In genomic region chr13:99514917-99515591, GRCm38 (mm10) we compare ENCODE assay signal across 8 mouse cellular contexts. TPM values are rescaled to one million over a fixed set of nuclear protein-coding genes. Genes with fewer than 3 reads are reported as not detected.
DNase-seq lines count a peak whose midpoint lies in the region; ATAC-seq and TF ChIP-seq lines count a peak whose summit lies in the region.

No protein-coding gene starts in this region.

- intact Hi-C loops in gastrocnemius, adult 2 months (cut with DNase I): loop anchor here (5.0 kb wide), 1 partner anchor 138 kb away; no protein-coding TSS in a partner anchor
- intact Hi-C loops in left cerebral cortex, postnatal 25 days (cut with DNase I): loop anchor here (5.0 kb wide), 2 partner anchors 138 to 148 kb away; no protein-coding TSS in a partner anchor

- peak; percentile 53 to 65 for DNase-seq in adrenal gland, adult 18-20 months (ENCODE audit: low spot score in 2 of 2)
- DNase-seq in cerebellum, postnatal 4 days (ENCODE audit: low spot score in 2 of 2): peak; percentile 54 to 80
- DNase-seq in gastrocnemius, adult 2 months: peak; percentile 85
- peak; percentile 85 for DNase-seq in hindbrain, embryonic 14.5 days (ENCODE audit: low spot score)
- DNase-seq in left cerebral cortex, postnatal 25 days (ENCODE audit: low spot score in 2 of 2): peak; percentile 68 to 81
- DNase-seq in right cerebral cortex, postnatal 36 days (ENCODE audit: low spot score in 2 of 2): peak; percentile 62 to 70
- no peak for DNase-seq in thymus, adult 18-20 months

- ATAC-seq in hindbrain, embryonic 14.5 days (ENCODE audit: low FRiP score): peak; percentile 80
- ATAC-seq in megakaryocyte progenitor cell, adult 5-6 weeks (replicated peaks; ENCODE audit: poor library complexity): peak; percentile 74

- under 1% methylated on average over 47 of the region's 48 CpGs for WGBS in hindbrain, embryonic 14.5 days

- peak overlapping the region; percentile 97 for H3K4me2 ChIP-seq in hindbrain, embryonic 14.5 days (replicated peaks)

- H3K27me3 ChIP-seq in hindbrain, embryonic 14.5 days (ENCODE audit: control insufficient read depth, insufficient read depth, low read length): no peaks in the 10 kb centered on the region

- H3K9ac ChIP-seq in hindbrain, embryonic 14.5 days: peak overlapping the region; percentile 100

- no peaks in the 10 kb centered on the region for H3K9me3 ChIP-seq in hindbrain, embryonic 14.5 days (ENCODE audit: control insufficient read depth, low read length)

- H3K27ac ChIP-seq in gastrocnemius, adult 2 months: peak overlapping the region; percentile 84
- peak overlapping the region; percentile 99 for H3K27ac ChIP-seq in hindbrain, embryonic 14.5 days

- H3K4me3 ChIP-seq in gastrocnemius, adult 2 months: peak overlapping the region; percentile 91
- peak overlapping the region; percentile 93 for H3K4me3 ChIP-seq in hindbrain, embryonic 14.5 days (replicated peaks; ENCODE audit: low read length)

- peaks cover 39% of the 10 kb centered on the region for H3K4me1 ChIP-seq in hindbrain, embryonic 14.5 days (replicated peaks; ENCODE audit: control insufficient read depth, insufficient read depth, low read length)

- peak; percentile 20; the same call in 1 of the 2 replicates for TF ChIP-seq CTCF in gastrocnemius, adult 2 months (IDR thresholded peaks at IDR 0.05)

- peaks cover 14% of the 10 kb centered on the region for H3K36me3 ChIP-seq in hindbrain, embryonic 14.5 days (replicated peaks; ENCODE audit: control insufficient read depth, insufficient read depth)

RNA-seq across cellular contexts. Expression of gene Map1b, which starts 1.3 kb away (rescaled TPM):
- total RNA-seq in adrenal gland, adult 18-20 months (2021): 100 to 1,000 TPM in 1 of 2 experiments, 10 to 100 TPM in 1; 78.5 to 120 TPM
- total RNA-seq in gastrocnemius, adult 2 months (2021): 10 to 100 TPM in 1 of 2 experiments, 1 to 10 TPM in 1; 7.7 to 13.8 TPM
- 2,185 and 2,283 TPM in 2 replicates for polyA plus RNA-seq in hindbrain, embryonic 14.5 days (2014; fragmentation: Nextera tagmentation; extraction: Ambion mirVana)
- 100 to 1,000 TPM; 586 to 625 TPM for total RNA-seq in left cerebral cortex, postnatal 25 days (2021)
- 0.02 and 0.94 TPM in 2 replicates for total RNA-seq in megakaryocyte progenitor cell, adult 5-6 weeks (2015)
- 0.04 and 0.10 TPM in 2 replicates for total RNA-seq in megakaryocyte progenitor cell, adult 5-6 weeks (2017)

Comparison
In these comparisons a context has a peak if more than half of its experiments do, and no peak if none do; other contexts are left out.
1. DNase-seq: peak in adrenal gland, adult 18-20 months (2 of 2), cerebellum, postnatal 4 days (2 of 2), gastrocnemius, adult 2 months (single experiment), hindbrain, embryonic 14.5 days (single experiment), left cerebral cortex, postnatal 25 days (2 of 2) and right cerebral cortex, postnatal 36 days (2 of 2); none in thymus, adult 18-20 months (0 of 2).
2. RNA of gene Map1b, which starts 1.3 kb away (total RNA-seq): 586 to 625 TPM in left cerebral cortex, postnatal 25 days and 78.5 to 120 TPM in adrenal gland, adult 18-20 months; 7.7 to 13.8 TPM in gastrocnemius, adult 2 months and 0.02 to 0.94 TPM in megakaryocyte progenitor cell, adult 5-6 weeks; every median in the first group is over 4 times any median in the second.